Mouse (Mus musculus) monocyte, adult 2 months (primary cell): ENCODE data around the gene Gorasp1.

Experiments
- DNase-seq, 2 experiments: peaks; one replicate each; pipeline ENCODE4 v3.0.0; 2022; ENCODE audit warnings: low spot score in 2 of 2, low read depth in 1 of 2

Gene Gorasp1

GRCm38 (mm10) chr9:119973281-119973680 is 35.9 kb upstream of the Gorasp1 start:
- DNase-seq, result no peak

- no peak for DNase-seq
Observed at GRCm38 (mm10) chr9:119972582-119972981, 35.2 kb upstream of the Gorasp1 start.

GRCm38 (mm10) chr9:119972166-119972565 is 34.8 kb upstream of the Gorasp1 start:
- DNase-seq, result no peak

GRCm38 (mm10) chr9:119970763-119971656 is 33.6 kb upstream of the Gorasp1 start:
- DNase-seq, result no peak

- DNase-seq, result no peak
Observed at GRCm38 (mm10) chr9:119970221-119970620, 32.9 kb upstream of the Gorasp1 start.

DNA sequence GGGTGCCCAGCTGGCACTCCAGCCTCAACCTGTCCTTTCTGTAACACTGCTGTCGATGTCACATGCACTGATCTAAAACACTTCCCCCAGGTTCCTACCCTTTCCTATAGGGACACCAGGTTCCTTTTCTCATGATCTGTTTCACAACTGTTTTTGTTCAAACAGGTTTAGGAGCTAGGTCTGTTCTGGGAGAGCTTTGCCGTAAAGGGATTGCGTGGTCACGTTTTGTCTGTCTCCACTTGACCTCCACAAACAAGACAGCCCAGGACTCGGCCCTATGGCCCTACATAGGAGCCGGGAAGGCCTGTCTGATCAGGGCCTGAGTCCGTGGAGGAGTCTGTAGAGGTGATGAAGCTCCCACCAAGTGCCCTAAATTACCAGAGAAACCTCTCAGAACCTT is 32.4 kb upstream of the Gorasp1 start:
- DNase-seq, result no peak

DNA sequence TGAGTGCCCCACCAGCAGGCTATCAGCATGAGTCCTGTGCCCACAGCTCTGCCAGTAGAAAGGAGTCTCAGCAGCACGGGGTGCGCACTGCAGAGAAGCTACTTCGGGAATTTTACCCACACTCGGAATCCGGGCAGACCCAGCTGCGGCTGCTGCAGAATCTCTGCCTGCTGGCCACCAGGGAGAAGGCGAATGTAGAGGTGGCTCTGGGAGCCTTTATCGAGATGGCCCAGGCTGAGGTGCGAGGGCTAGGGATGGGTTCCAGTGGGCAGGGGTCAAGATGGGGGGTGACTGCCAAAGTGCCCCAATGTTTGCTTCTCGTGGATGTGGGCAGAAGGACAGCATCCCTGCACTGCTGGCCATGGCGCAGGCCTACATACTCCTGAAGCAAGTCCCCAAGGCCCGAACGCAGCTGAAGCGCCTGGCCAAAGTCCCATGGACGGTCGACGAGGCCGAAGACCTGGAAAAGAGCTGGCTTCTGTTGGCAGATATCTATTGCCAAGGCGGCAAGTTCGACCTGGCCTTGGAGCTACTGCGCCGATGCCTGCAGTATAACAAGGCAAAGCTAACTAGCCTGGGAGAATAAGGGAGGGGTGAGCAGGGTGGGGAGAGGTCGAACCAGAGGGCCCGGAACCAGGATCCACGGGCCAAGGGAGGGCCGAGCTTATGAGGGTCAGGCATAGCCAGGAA is 29.0 kb upstream of the Gorasp1 start:
- DNase-seq, result no peak

DNA sequence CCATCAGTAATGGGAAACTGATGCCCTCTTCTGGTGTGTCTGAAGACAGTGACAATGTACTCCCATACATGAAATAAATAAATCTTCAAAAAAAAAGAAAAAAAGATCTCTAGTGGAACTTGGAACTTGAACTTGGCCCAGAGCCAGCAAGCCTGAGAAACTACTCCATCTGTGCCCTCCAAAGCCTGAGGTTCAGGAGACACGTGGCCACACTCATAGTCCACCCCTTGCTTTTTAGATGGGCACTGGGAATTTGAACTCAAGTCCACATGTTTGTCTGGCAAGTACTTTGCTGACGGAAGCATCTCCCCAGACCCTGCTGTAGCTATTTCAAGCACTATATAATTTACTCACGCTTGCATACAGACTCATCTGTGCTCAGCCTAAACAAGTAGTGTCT is 27.8 kb upstream of the Gorasp1 start:
- no peak for DNase-seq

DNA sequence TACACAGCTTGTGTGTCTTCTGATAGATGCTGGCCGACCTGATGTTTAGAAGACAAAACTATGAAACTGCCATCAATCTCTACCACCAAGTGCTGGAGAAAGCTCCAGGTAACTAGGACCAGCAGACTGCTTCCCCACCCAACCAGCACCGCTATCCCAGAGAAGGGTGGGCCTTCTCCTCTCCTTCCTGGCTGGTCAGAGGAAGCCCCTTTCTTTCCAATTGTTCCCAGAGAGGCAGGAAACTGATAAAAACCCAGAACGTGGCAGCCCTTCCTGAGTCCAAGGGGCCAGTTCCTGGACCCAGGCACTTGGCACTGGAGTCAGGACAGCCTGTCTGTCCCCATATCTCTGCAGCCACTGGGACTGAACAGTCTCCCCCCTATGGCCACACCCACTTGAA is 26.8 kb upstream of the Gorasp1 start:
- DNase-seq, result no peak

DNA sequence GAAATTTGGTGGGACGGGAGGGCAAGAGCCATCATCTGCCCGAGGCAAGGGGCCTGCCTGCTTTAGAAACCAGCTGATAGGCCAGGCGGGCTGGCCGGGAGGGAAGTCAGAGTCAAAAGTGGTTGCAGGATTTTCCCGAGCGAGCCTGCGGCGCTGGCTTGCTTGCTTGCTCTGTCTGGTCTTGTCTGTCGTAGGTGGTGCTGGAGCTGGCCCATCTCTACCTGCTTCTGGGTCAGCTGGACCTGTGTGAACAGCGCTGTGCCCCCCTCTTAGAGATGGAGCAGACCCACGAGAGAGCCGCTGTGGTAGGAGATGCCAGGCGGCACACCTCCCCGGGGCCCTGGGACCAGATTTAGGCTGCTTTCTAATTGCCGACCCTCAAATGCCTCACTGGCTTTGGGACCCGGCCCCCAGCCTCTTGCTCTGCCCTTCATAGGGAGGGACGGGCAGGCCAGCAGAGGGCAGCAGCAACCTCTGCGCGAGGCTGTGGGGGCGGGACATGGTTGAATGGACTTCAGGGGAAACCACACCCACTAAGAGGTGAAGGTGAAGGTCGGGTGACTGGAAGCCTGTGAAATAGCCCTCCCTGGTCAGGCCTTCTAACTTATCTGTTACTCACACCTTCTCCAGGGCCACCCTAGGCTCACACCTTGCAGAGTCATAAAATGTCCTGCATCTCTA is 25.8 kb upstream of the Gorasp1 start:
- DNase-seq, result no peak

DNA sequence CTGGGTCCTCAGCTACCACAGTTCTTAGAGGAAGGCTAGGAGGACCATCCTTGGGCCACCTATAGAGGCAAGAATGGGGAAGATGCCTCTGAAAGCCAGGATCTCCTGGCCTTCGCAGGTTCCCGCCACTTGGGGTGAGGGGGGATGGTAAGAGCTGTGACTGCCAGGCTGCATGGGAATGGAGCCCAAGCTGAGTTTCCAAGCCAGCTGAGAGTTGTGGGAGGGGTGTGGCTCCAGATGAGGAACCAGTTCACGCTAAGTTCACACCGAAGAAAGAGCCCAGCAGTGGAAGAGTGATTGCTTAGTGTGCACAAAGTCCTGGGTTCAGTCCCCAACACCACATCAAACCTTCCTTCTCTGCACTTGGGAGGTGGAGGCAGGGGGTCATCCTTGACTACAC is 24.9 kb upstream of the Gorasp1 start:
- DNase-seq, result no peak

DNA sequence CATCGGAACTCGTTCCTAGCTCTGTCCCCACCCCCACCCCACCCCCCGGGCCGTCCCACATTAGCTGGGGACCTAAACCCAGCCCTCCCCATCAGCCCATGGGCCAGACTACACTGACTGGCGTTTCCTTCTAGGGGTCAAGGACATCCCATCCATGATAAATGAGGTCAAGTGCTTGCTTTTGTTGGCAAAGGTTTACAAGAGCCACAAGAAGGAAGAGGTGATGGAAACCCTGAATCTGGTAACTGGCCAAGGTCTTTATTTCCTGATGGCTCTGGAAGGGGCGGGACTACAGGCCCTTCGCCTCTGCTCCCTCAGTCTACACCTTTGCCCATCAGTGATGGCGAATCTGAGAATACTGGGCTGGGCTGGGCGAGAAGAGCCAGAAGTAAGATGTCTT is 21.5 kb upstream of the Gorasp1 start:
- no peak for DNase-seq

DNA sequence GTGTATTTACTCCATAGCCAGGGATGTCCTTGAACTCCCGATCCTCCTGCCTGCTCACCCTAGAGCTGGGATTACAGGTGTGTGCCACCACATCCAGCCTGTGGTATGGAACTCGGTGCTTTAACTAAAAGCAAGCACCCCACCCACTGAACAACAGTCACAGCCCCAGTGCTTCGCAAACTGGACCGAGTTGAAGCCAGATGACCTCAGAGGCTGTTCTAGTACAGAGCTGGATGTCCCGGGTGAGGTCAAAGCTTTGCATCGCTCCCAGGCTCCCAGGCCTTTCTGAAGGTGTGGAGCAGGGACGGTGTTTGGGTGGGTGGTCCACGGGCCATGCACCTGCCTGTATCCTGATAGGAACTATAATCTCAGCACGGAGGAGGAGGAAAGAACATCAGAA is 14.0 kb upstream of the Gorasp1 start:
- DNase-seq, result no peak

DNA sequence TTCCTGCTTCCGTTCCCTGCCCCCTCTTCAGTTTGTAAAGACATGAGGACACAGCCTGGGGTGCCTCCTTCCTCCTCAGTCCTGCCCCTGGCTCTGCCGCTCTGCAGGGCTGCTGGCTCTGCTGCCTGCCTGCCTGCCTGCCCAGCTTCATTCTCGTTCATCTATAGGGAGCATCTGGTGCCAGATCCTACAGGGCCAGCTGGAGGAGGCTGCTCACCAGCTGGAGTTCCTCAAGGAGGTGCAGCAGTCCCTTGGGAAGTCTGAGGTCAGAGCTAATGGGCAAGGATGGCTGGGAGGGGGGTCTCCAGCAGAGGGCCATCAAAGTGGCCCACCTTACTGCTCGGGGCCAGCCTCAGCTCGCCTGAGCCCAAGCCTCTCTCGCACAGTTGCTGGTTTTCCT is 13.1 kb upstream of the Gorasp1 start:
- no peak for DNase-seq

GRCm38 (mm10) chr9:119948804-119949203 is 11.4 kb upstream of the Gorasp1 start:
- DNase-seq, result no peak

DNA sequence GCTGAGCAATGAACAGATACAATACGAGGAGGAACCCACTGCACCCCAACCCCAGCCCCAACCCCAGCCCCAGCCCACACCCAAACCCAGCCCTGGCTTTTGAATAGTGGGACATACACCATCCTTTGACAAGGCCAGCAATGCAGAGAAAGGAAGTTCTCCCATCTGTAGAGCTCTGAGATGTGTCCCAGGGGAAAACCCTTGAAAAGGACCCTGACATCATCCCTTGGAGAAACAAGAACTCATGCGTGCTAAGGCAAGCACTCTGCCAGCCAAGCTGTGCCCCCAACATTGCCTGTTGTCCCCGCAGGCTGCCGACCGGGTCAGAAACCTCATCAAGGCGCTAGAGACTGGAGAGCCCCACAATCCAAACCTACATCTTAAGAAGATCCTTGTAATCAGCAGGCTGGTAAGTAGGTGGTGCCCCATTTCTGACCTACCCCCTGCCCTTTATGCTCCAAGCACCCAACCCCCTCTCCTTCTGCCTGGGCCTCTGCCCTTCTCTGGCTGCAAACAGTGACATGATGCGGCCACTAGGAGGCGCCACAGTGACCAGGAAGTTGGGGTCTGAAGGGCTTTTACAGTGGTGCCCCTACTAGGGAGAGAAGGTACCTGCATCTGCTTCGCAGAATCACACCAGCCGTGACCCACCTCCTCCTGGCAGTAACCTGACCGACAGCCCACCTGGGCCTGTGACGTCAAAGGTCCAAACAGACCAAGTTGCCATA is 8.0 kb upstream of the Gorasp1 start:
- no peak for DNase-seq

DNA sequence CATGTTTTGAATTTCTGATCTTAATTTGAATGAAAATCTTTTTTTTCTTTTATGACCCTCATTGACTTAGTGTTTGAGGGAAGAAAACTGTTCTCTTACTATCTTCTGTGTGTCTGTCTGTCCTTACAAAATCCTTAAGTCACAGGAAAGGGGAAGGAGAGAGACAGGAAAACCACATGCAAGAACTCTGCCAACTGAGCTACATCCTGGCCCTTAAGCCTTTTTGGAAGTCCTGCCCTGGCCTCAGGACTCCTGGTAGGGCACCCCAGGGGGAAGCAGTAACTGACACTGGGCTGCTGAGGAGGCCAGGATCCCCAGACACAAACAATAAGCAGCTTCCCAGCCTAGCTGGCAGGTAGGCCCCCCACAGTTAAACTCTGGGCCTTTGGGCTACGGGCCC is 6.0 kb upstream of the Gorasp1 start:
- DNase-seq, result no peak

GRCm38 (mm10) chr9:119941861-119942260 is 4.5 kb upstream of the Gorasp1 start:
- DNase-seq, result no peak

- DNase-seq, result no peak
Observed at GRCm38 (mm10) chr9:119941407-119941806, 4.0 kb upstream of the Gorasp1 start.

DNA sequence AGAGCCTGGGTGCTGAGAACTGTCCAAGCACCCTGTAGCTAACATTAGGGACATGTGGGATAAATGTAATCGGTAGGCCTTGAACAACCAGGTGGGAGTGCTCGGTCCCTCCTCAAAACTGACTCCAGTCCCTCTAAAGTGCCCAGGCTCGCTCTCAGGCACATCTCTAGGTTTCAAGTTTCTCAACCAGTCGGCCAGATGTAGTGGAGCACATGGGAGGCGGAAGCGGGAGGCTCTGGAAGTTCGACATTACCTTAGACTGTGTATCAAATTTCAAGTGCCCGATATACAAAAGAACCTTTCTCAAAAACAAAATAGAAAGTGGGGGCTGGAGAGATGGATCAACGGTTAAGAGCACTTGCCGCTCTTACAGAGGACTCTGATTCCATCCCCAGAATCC is 2.3 kb upstream of the Gorasp1 start:
- DNase-seq, result no peak

DNA sequence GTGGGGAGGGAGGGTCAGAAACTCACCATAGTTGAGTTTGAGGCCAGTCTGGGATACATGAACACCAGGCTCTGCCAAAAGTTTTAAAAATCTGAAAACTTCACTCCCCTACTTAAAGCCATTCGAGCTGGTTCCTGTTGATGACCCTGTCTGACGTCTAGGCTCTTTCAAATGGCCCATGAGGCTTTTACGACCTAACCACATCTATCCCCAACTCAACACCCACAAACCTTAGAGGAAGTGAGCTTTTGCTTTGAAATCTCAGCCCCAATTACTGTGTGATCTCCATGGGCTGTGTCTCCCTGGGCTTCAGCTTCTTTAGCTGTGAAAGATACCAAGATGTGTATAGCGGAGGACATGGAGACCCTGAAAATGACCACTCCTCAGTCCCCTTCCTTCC is 1.1 kb upstream of the Gorasp1 start:
- no peak for DNase-seq
